ENCODE assay signal across 22 mouse cellular contexts in genomic region chr8:122464985-122465384, GRCm38 (mm10). TPM values are rescaled to one million over a fixed set of nuclear protein-coding genes. Genes with fewer than 3 reads are reported as not detected.
A peak's percentile ranks its signal among the peaks of the same experiment; 100 is the strongest.
DNase-seq lines count a peak whose midpoint lies in the region; TF ChIP-seq lines count a peak whose summit lies in the region.
"Had no signal": no experiment of that assay in that cellular context is flagged by ENCODE, and none has a peak within 500 bp of the region (broad histone marks: within the 10 kb centered on the region; RNA-seq: fewer than 3 reads in every experiment).

No protein-coding gene starts in this region.

- no peak overlapping the region for H3K4me2 ChIP-seq in myocyte (ENCODE audit: low read depth)
- H3K4me2 ChIP-seq: embryonic facial prominence, embryonic 13.5 days; forebrain, embryonic 12.5 days; heart, embryonic 11.5 days; hindbrain, embryonic 15.5 days had no signal

- H3K4me1 ChIP-seq in liver, adult 2 months (ENCODE audit: control insufficient read depth, insufficient read depth, low read length): peaks cover 22% of the 10 kb centered on the region
- peaks cover 83% of the 10 kb centered on the region for H3K4me1 ChIP-seq in thymus, adult 2 months (replicated peaks; ENCODE audit: control insufficient read depth, insufficient read depth, low read length)

- TF ChIP-seq CTCF in liver, adult 2 months (IDR thresholded peaks at IDR 0.05; ENCODE audit: low read depth, low read length): no peak
- no peak for TF ChIP-seq CTCF in thymus, adult 2 months (IDR thresholded peaks at IDR 0.05; ENCODE audit: borderline replicate concordance, control insufficient read depth, extremely low read depth, insufficient read depth, low read length, poor library complexity)

- no peaks in the 10 kb centered on the region for H3K36me3 ChIP-seq in liver, adult 2 months (ENCODE audit: control insufficient read depth, insufficient read depth, low read length)
- H3K36me3 ChIP-seq in thymus, adult 2 months (ENCODE audit: control insufficient read depth, insufficient read depth, low read length): peaks cover 17% of the 10 kb centered on the region
- peaks cover 9% of the 10 kb centered on the region for H3K36me3 ChIP-seq in myocyte (ENCODE audit: control insufficient read depth, insufficient read depth)

- DNase-seq in adrenal gland, adult 2 months: peak; percentile 66
- no peak for DNase-seq in adrenal gland, postnatal 10 days
- peak; percentile 45 for DNase-seq in liver, adult 2 months (ENCODE audit: extremely low read depth, low read depth, low spot score)
- DNase-seq in liver: no peak
- no peak for DNase-seq in thymus, adult 2 months
- no peak for DNase-seq in thymus, postnatal 36 days
- DNase-seq: cerebellum, adult 11-12 months; cerebellum, adult 9-10 months; cerebellum, postnatal 25 days; gastrocnemius, postnatal 10 days; heart, adult 2 months had no signal

- 31% methylated on average over 7 of the region's 7 CpGs for WGBS in liver, adult 2 months
- 53% methylated on average over 7 of the region's 7 CpGs for WGBS in thymus, adult 2 months

- no peak overlapping the region for H3K27ac ChIP-seq in liver, adult 2 months (replicated peaks; ENCODE audit: insufficient read depth, low read depth, low read length)
- H3K27ac ChIP-seq in thymus, adult 2 months (ENCODE audit: control insufficient read depth, insufficient read depth, low read length): peak overlapping the region; percentile 32
- H3K27ac ChIP-seq: embryonic facial prominence, embryonic 13.5 days; forebrain, embryonic 12.5 days; heart, adult 2 months; hindbrain, embryonic 15.5 days had no signal

- H3ac ChIP-seq in myocyte (ENCODE audit: control insufficient read depth, insufficient read length): no peak overlapping the region

- no peak overlapping the region for H3K9ac ChIP-seq in liver, adult 2 months (ENCODE audit: low read depth, low read length)
- H3K9ac ChIP-seq: embryonic facial prominence, embryonic 13.5 days; forebrain, embryonic 12.5 days; hindbrain, embryonic 15.5 days had no signal

- no peak overlapping the region for H3K4me3 ChIP-seq in liver, adult 2 months (ENCODE audit: insufficient read depth, low read depth, low read length)
- no peak overlapping the region for H3K4me3 ChIP-seq in thymus, adult 2 months (ENCODE audit: control insufficient read depth, insufficient read depth, low read length)
- H3K4me3 ChIP-seq in myocyte: no peak overlapping the region
- H3K4me3 ChIP-seq: embryonic facial prominence, embryonic 13.5 days; forebrain, embryonic 12.5 days; heart, adult 2 months; hindbrain, embryonic 15.5 days had no signal

- no peaks in the 10 kb centered on the region for H3K27me3 ChIP-seq in liver, adult 2 months (ENCODE audit: control insufficient read depth, insufficient read depth, low read length)
- H3K27me3 ChIP-seq in thymus, adult 2 months (ENCODE audit: control insufficient read depth, insufficient read depth, low read length): no peaks in the 10 kb centered on the region
- no peaks in the 10 kb centered on the region for H3K27me3 ChIP-seq in myocyte (ENCODE audit: control insufficient read depth, insufficient read depth, insufficient read length)

- no peak for TF ChIP-seq POLR2A in liver, adult 2 months (IDR thresholded peaks at IDR 0.05; ENCODE audit: extremely low read depth, insufficient read depth, low read length)
- no peak for TF ChIP-seq POLR2A in thymus, adult 2 months (IDR thresholded peaks at IDR 0.05; ENCODE audit: control insufficient read depth, extremely low read depth, insufficient read depth, low read length, poor library complexity)
- no peak for TF ChIP-seq POLR2A in myocyte (IDR thresholded peaks at IDR 0.05; ENCODE audit: insufficient read length, low read depth)

- H3K79me2 ChIP-seq in liver, adult 2 months (ENCODE audit: control insufficient read depth, insufficient read depth, low read length): no peaks in the 10 kb centered on the region
- no peaks in the 10 kb centered on the region for H3K79me2 ChIP-seq in myocyte (ENCODE audit: control insufficient read depth, insufficient read depth)

TF ChIP-seq in myocyte, 11 proteins besides CTCF, POLR2A, EP300 and RAD21:
- TF ChIP-seq CEBPB (IDR thresholded peaks at IDR 0.05; ENCODE audit: insufficient read depth, poor library complexity, severe bottlenecking) (no peak), E2F4 (IDR thresholded peaks at IDR 0.05; ENCODE audit: insufficient read depth) (no peak), SRF (IDR thresholded peaks at IDR 0.05; ENCODE audit: control insufficient read depth, insufficient read length, low read depth) (no peak), MYOD1 (IDR thresholded peaks at IDR 0.05; ENCODE audit: control insufficient read depth in 1 of 3, insufficient read length in 2 of 3, low read depth in 2 of 3) (no peak), REST (IDR thresholded peaks at IDR 0.05; ENCODE audit: insufficient read depth, insufficient read length) (no peak), POLR2AphosphoS2 (IDR thresholded peaks at IDR 0.05; ENCODE audit: insufficient read length, low read depth) (peak; percentile 17)

RNA-seq across cellular contexts. Expression of gene Snai3, which starts 4.5 kb away (rescaled TPM):
- not detected for total RNA-seq in adrenal gland, adult 2 months (2021)
- polyA plus RNA-seq in adrenal gland, adult 2 months (2012; rRNA removed): 0.15 and 0.19 TPM in 2 replicates
- total RNA-seq in adrenal gland, postnatal 10 days (2021): 1 to 10 TPM in 1 of 2 experiments, under 1 TPM in 1; 0.27 to 1.5 TPM
- total RNA-seq in liver, adult 2 months (2014; rRNA removed): not detected in 2 replicates
- 0.44 and 0.46 TPM in 2 replicates for polyA plus RNA-seq in liver, adult 2 months (2012; rRNA removed)
- 47.1 and 51.1 TPM in 2 replicates for polyA plus RNA-seq in thymus, adult 2 months (2012; rRNA removed)
- polyA plus RNA-seq in myocyte (2012; fragmentation: generic; extraction: Trizol): 1.3 TPM
- total RNA-seq: adrenal gland, postnatal 36 days; MEL had no signal
- polyA plus RNA-seq: brain, embryonic 14.5 days; forebrain, embryonic 12.5 days; forebrain, embryonic 16.5 days; hindbrain, embryonic 11.5 days; hindbrain, embryonic 15.5 days had no signal

RNA-seq across cellular contexts. Expression of gene Rnf166, which starts 10.9 kb away (rescaled TPM):
- total RNA-seq in adrenal gland, adult 2 months (2021): 10 to 100 TPM; 42.8 to 83.8 TPM
- polyA plus RNA-seq in adrenal gland, adult 2 months (2012; rRNA removed): 132 and 157 TPM in 2 replicates
- 10 to 100 TPM; 40.4 to 42.0 TPM for total RNA-seq in adrenal gland, postnatal 10 days (2021)
- total RNA-seq in liver, adult 2 months (2014; rRNA removed): 5.3 and 6.8 TPM in 2 replicates
- 22.8 and 24.2 TPM in 2 replicates for polyA plus RNA-seq in liver, adult 2 months (2012; rRNA removed)
- polyA plus RNA-seq in thymus, adult 2 months (2012; rRNA removed): 273 and 296 TPM in 2 replicates
- polyA plus RNA-seq in myocyte (2012; fragmentation: generic; extraction: Trizol): 36.3 TPM

RNA-seq across cellular contexts. Expression of gene Ctu2, which starts 11.0 kb away (rescaled TPM):
- 10 to 100 TPM; 15.5 to 18.1 TPM for total RNA-seq in adrenal gland, adult 2 months (2021)
- polyA plus RNA-seq in adrenal gland, adult 2 months (2012; rRNA removed): 40.6 and 46.7 TPM in 2 replicates
- total RNA-seq in adrenal gland, postnatal 10 days (2021): 10 to 100 TPM; 21.2 to 21.4 TPM
- total RNA-seq in liver, adult 2 months (2014; rRNA removed): 7.0 and 13.5 TPM in 2 replicates
- polyA plus RNA-seq in liver, adult 2 months (2012; rRNA removed): 21.1 and 27.0 TPM in 2 replicates
- 118 and 136 TPM in 2 replicates for polyA plus RNA-seq in thymus, adult 2 months (2012; rRNA removed)
- 31.5 TPM for polyA plus RNA-seq in myocyte (2012; fragmentation: generic; extraction: Trizol)

RNA-seq across cellular contexts. Expression of gene Mvd, which starts 21.8 kb away (rescaled TPM):
- total RNA-seq in adrenal gland, adult 2 months (2021): 10 to 100 TPM in 1 of 2 experiments, 1 to 10 TPM in 1; 9.2 to 39.5 TPM
- polyA plus RNA-seq in adrenal gland, adult 2 months (2012; rRNA removed): 39.7 and 73.8 TPM in 2 replicates
- total RNA-seq in adrenal gland, postnatal 10 days (2021): 1 to 10 TPM; 7.4 to 8.0 TPM
- 15.3 and 20.9 TPM in 2 replicates for total RNA-seq in liver, adult 2 months (2014; rRNA removed)
- 68.7 and 71.4 TPM in 2 replicates for polyA plus RNA-seq in liver, adult 2 months (2012; rRNA removed)
- 25.0 and 26.2 TPM in 2 replicates for polyA plus RNA-seq in thymus, adult 2 months (2012; rRNA removed)
- 85.3 TPM for polyA plus RNA-seq in myocyte (2012; fragmentation: generic; extraction: Trizol)

RNA-seq across cellular contexts. Expression of gene Cyba, which starts 32.3 kb away (rescaled TPM):
- 10 to 100 TPM; 26.3 to 43.7 TPM for total RNA-seq in adrenal gland, adult 2 months (2021)
- 108 and 116 TPM in 2 replicates for polyA plus RNA-seq in adrenal gland, adult 2 months (2012; rRNA removed)
- 10 to 100 TPM; 38.6 to 40.1 TPM for total RNA-seq in adrenal gland, postnatal 10 days (2021)
- 13.9 and 23.4 TPM in 2 replicates for total RNA-seq in liver, adult 2 months (2014; rRNA removed)
- polyA plus RNA-seq in liver, adult 2 months (2012; rRNA removed): 24.4 and 34.2 TPM in 2 replicates
- polyA plus RNA-seq in thymus, adult 2 months (2012; rRNA removed): 671 and 705 TPM in 2 replicates
- polyA plus RNA-seq in myocyte (2012; fragmentation: generic; extraction: Trizol): not detected
- polyA plus RNA-seq: C2C12 had no signal

Comparison
In these comparisons a context has a peak if more than half of its experiments do, and no peak if none do; other contexts are left out.
1. DNase-seq: peak in adrenal gland, adult 2 months (single experiment) and liver, adult 2 months (single experiment); none in adrenal gland, postnatal 10 days (single experiment), liver (single experiment), thymus, adult 2 months (single experiment) and thymus, postnatal 36 days (0 of 2).
2. RNA of gene Snai3, which starts 4.5 kb away (polyA plus RNA-seq): 47.1 to 51.1 TPM in thymus, adult 2 months; 1.3 TPM in myocyte (single experiment), 0.44 to 0.46 TPM in liver, adult 2 months and 0.15 to 0.19 TPM in adrenal gland, adult 2 months; every median in the first group is over 10 times any median in the second.